Mouse (Mus musculus): ENCODE measurements around the gene Meis2.

DNA sequence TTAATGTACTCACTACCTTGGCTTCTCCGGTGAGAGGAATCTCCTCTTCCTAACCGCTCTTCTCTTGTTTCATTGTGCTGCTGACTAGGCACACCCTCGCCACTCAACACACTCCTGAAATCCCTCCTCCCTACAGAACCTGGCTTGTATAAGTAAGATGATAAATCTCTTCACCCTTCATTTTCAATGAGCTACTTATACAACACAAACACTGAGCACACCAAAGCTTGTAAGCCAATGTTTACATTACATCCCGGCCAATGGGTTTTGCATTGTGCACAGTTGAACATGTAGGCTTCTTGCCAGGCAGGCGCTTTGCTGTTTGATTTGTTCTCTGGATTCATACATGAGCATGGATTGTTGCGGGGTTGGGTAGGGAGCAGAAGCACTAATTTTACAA, 247.7 kb downstream of the Meis2 start:
- TF ChIP-seq CTCF (conservative IDR thresholded peaks at IDR 0.05; ENCODE audit: low read length) (no peak), NANOG (IDR thresholded peaks at IDR 0.05; ENCODE audit: borderline replicate concordance, low read length) (no peak), POU5F1 (IDR thresholded peaks at IDR 0.05; ENCODE audit: borderline replicate concordance, low read length) (no peak)
